Mouse (Mus musculus): ENCODE measurements around the gene Cmss1. TPM values are rescaled to one million over a fixed set of nuclear protein-coding genes. Genes with fewer than 3 reads are reported as not detected.
"Not testable (repeated sequence)": the region's sequence is repeated elsewhere in the genome, so short reads cannot be mapped to it uniquely, and the experiment has no call there.

Cmss1 gene
- total RNA-seq, 2 experiments from 2014 or later = 18.5 to 19.1 TPM

GRCm38 (mm10) chr16:57403825-57404224, 202.8 kb downstream of the Cmss1 start:
- intact Hi-C loops (cut with DNase I) = no loop called here
- no peak for DNase-seq (ENCODE audit: low spot score in 2 of 2)

- intact Hi-C loops (cut with DNase I) = no loop called here
- DNase-seq (ENCODE audit: low spot score in 2 of 2) = no peak
These were observed 203.8 kb downstream of the Cmss1 start for GRCm38 (mm10) chr16:57402910-57403309.

GRCm38 (mm10) chr16:57401702-57402101, 205.0 kb downstream of the Cmss1 start:
- intact Hi-C loops (cut with DNase I) = no loop called here
- no peak for DNase-seq (ENCODE audit: low spot score in 2 of 2)

GRCm38 (mm10) chr16:57399566-57399965, 207.1 kb downstream of the Cmss1 start:
- intact Hi-C loops (cut with DNase I) = loop anchor here (2.0 to 5.0 kb wide), 2 partner anchors 37 to 155 kb away; no protein-coding TSS in a partner anchor
- no peak for DNase-seq (ENCODE audit: low spot score in 2 of 2)

GRCm38 (mm10) chr16:57398387-57399214, 208.1 kb downstream of the Cmss1 start:
- intact Hi-C loops (cut with DNase I) = loop anchor here (2.0 to 5.0 kb wide), 2 partner anchors 36 to 154 kb away; no protein-coding TSS in a partner anchor
- DNase-seq (ENCODE audit: low spot score in 2 of 2) = peak; percentile 36 to 64

GRCm38 (mm10) chr16:57397845-57398244, 208.8 kb downstream of the Cmss1 start:
- intact Hi-C loops (cut with DNase I) = loop anchor here (2.0 to 5.0 kb wide), 2 partner anchors 36 to 153 kb away; no protein-coding TSS in a partner anchor
- no peak for DNase-seq (ENCODE audit: low spot score in 2 of 2)

GRCm38 (mm10) chr16:57396249-57396648, 210.4 kb downstream of the Cmss1 start:
- no peak for DNase-seq (ENCODE audit: low spot score in 2 of 2)
- intact Hi-C loops (cut with DNase I) = loop anchor here (5.0 kb wide), 1 partner anchor 34 kb away; no protein-coding TSS in a partner anchor

GRCm38 (mm10) chr16:57393161-57393560, 213.5 kb downstream of the Cmss1 start:
- intact Hi-C loops (cut with DNase I) = no loop called here
- no peak for DNase-seq (ENCODE audit: low spot score in 2 of 2)

GRCm38 (mm10) chr16:57392461-57392860, 214.2 kb downstream of the Cmss1 start:
- intact Hi-C loops (cut with DNase I) = no loop called here
- no peak for DNase-seq (ENCODE audit: low spot score in 2 of 2)

GRCm38 (mm10) chr16:57391171-57391570, 215.5 kb downstream of the Cmss1 start:
- intact Hi-C loops (cut with DNase I); DNase-seq (ENCODE audit: low spot score in 2 of 2): not testable (repeated sequence)

- intact Hi-C loops (cut with DNase I) = no loop called here
- DNase-seq (ENCODE audit: low spot score in 2 of 2) = peak; percentile 68 to 77
These were observed 217.0 kb downstream of the Cmss1 start for GRCm38 (mm10) chr16:57389566-57390251.

- intact Hi-C loops (cut with DNase I) = no loop called here
- no peak for DNase-seq (ENCODE audit: low spot score in 2 of 2)
These were observed 222.4 kb downstream of the Cmss1 start for GRCm38 (mm10) chr16:57384274-57384673.

- intact Hi-C loops (cut with DNase I) = no loop called here
- no peak for DNase-seq (ENCODE audit: low spot score in 2 of 2)
These were observed 223.2 kb downstream of the Cmss1 start for GRCm38 (mm10) chr16:57383266-57383971.

GRCm38 (mm10) chr16:57378631-57379330, 227.9 kb downstream of the Cmss1 start:
- DNase-seq (ENCODE audit: low spot score in 2 of 2) = no peak
- intact Hi-C loops (cut with DNase I) = no loop called here

GRCm38 (mm10) chr16:57375248-57375837, 231.3 kb downstream of the Cmss1 start:
- intact Hi-C loops (cut with DNase I) = no loop called here
- no peak for DNase-seq (ENCODE audit: low spot score in 2 of 2)

- DNase-seq (ENCODE audit: low spot score in 2 of 2) = no peak
- intact Hi-C loops (cut with DNase I) = no loop called here
These were observed 234.5 kb downstream of the Cmss1 start for GRCm38 (mm10) chr16:57372156-57372555.

GRCm38 (mm10) chr16:57369846-57370496, 236.7 kb downstream of the Cmss1 start:
- intact Hi-C loops (cut with DNase I) = no loop called here
- DNase-seq (ENCODE audit: low spot score in 2 of 2) = no peak

GRCm38 (mm10) chr16:57366941-57367694, 239.5 kb downstream of the Cmss1 start:
- intact Hi-C loops (cut with DNase I) = no loop called here
- DNase-seq (ENCODE audit: low spot score in 2 of 2) = no peak
